22 mouse cellular contexts compared by ENCODE assay signal in genomic region chr9:119842091-119842490, GRCm38 (mm10). TPM values are rescaled to one million over a fixed set of nuclear protein-coding genes. Genes with fewer than 3 reads are reported as not detected.
DNase-seq lines count a peak whose midpoint lies in the region; ATAC-seq and TF ChIP-seq lines count a peak whose summit lies in the region.
"Had no signal": no experiment of that assay in that cellular context is flagged by ENCODE, and none has a peak within 500 bp of the region (broad histone marks: within the 10 kb centered on the region; RNA-seq: fewer than 3 reads in every experiment).

No protein-coding gene starts in this region.

- 24% methylated on average over 6 of the region's 6 CpGs for WGBS in forebrain, embryonic 10.5 days
- 31% methylated on average over 6 of the region's 6 CpGs for WGBS in forebrain, embryonic 11.5 days
- WGBS in midbrain, embryonic 16.5 days = 20% methylated on average over 6 of the region's 6 CpGs
- WGBS in midbrain, embryonic 13.5 days = 21% methylated on average over 6 of the region's 6 CpGs
- WGBS in liver, adult 2 months = 16% methylated on average over 6 of the region's 6 CpGs

- no peak for ATAC-seq in forebrain, embryonic 11.5 days (replicated peaks; ENCODE audit: low FRiP score)
- peak; percentile 28; the same call in 1 of the 2 replicates for ATAC-seq in midbrain, embryonic 16.5 days
- no peak for ATAC-seq in midbrain, embryonic 13.5 days
- ATAC-seq: activated CD4-positive, CD25-positive, alpha-beta regulatory T cell, adult 4 months; hindbrain, embryonic 16.5 days had no signal

- TF ChIP-seq CTCF in liver, adult 2 months (IDR thresholded peaks at IDR 0.05; ENCODE audit: low read depth, low read length) = no peak
- no peak for TF ChIP-seq CTCF in left cerebral cortex, adult 2 months (IDR thresholded peaks at IDR 0.05)

- H3K27ac ChIP-seq in forebrain, embryonic 10.5 days = peak overlapping the region; percentile 56
- no peak overlapping the region for H3K27ac ChIP-seq in forebrain, embryonic 11.5 days (ENCODE audit: low read depth, low read length)
- no peak overlapping the region for H3K27ac ChIP-seq in midbrain, embryonic 16.5 days (ENCODE audit: low read length)
- H3K27ac ChIP-seq in midbrain, embryonic 13.5 days = no peak overlapping the region
- no peak overlapping the region for H3K27ac ChIP-seq in liver, adult 2 months (replicated peaks; ENCODE audit: insufficient read depth, low read depth, low read length)
- no peak overlapping the region for H3K27ac ChIP-seq in left cerebral cortex, adult 2 months
- H3K27ac ChIP-seq: heart, embryonic 15.5 days; neural tube, embryonic 12.5 days had no signal

- no peak for TF ChIP-seq POLR2A in liver, adult 2 months (IDR thresholded peaks at IDR 0.05; ENCODE audit: extremely low read depth, insufficient read depth, low read length)

- no peak overlapping the region for H3K4me2 ChIP-seq in forebrain, embryonic 11.5 days (ENCODE audit: low read depth, low read length, severe bottlenecking)
- no peak overlapping the region for H3K4me2 ChIP-seq in midbrain, embryonic 16.5 days (ENCODE audit: low read length)
- no peak overlapping the region for H3K4me2 ChIP-seq in midbrain, embryonic 13.5 days (replicated peaks)
- H3K4me2 ChIP-seq: heart, embryonic 15.5 days; neural tube, embryonic 12.5 days had no signal

- peaks cover 43% of the 10 kb centered on the region for H3K27me3 ChIP-seq in forebrain, embryonic 10.5 days (ENCODE audit: poor library complexity, severe bottlenecking)
- H3K27me3 ChIP-seq in forebrain, embryonic 11.5 days (ENCODE audit: control insufficient read depth, insufficient read depth, low read length) = no peaks in the 10 kb centered on the region; the same call in 1 of the 2 replicates
- H3K27me3 ChIP-seq in midbrain, embryonic 16.5 days (ENCODE audit: control insufficient read depth, insufficient read depth, low read depth, low read length) = no peaks in the 10 kb centered on the region
- H3K27me3 ChIP-seq in midbrain, embryonic 13.5 days = no peaks in the 10 kb centered on the region
- H3K27me3 ChIP-seq in liver, adult 2 months (ENCODE audit: control insufficient read depth, insufficient read depth, low read length) = no peaks in the 10 kb centered on the region
- H3K27me3 ChIP-seq: heart, embryonic 15.5 days; neural tube, embryonic 12.5 days had no signal

- H3K9me3 ChIP-seq in forebrain, embryonic 10.5 days = peaks cover 4% of the 10 kb centered on the region; the same call in 1 of the 2 replicates
- no peaks in the 10 kb centered on the region for H3K9me3 ChIP-seq in forebrain, embryonic 11.5 days (ENCODE audit: control insufficient read depth, low read length)
- no peaks in the 10 kb centered on the region for H3K9me3 ChIP-seq in midbrain, embryonic 16.5 days (replicated peaks; ENCODE audit: control insufficient read depth, low read length, poor library complexity, severe bottlenecking)
- H3K9me3 ChIP-seq in midbrain, embryonic 13.5 days = no peaks in the 10 kb centered on the region
- H3K9me3 ChIP-seq: heart, embryonic 15.5 days; neural tube, embryonic 12.5 days had no signal

- H3K36me3 ChIP-seq in forebrain, embryonic 10.5 days (replicated peaks) = no peaks in the 10 kb centered on the region
- no peaks in the 10 kb centered on the region for H3K36me3 ChIP-seq in forebrain, embryonic 11.5 days (ENCODE audit: control insufficient read depth, insufficient read depth, low read length)
- H3K36me3 ChIP-seq in midbrain, embryonic 16.5 days (ENCODE audit: control insufficient read depth, insufficient read depth, low read length) = no peaks in the 10 kb centered on the region
- no peaks in the 10 kb centered on the region for H3K36me3 ChIP-seq in midbrain, embryonic 13.5 days
- H3K36me3 ChIP-seq in liver, adult 2 months (ENCODE audit: control insufficient read depth, insufficient read depth, low read length) = no peaks in the 10 kb centered on the region
- H3K36me3 ChIP-seq: heart, embryonic 15.5 days; neural tube, embryonic 12.5 days had no signal

- no peak overlapping the region for H3K4me3 ChIP-seq in forebrain, embryonic 10.5 days
- no peak overlapping the region for H3K4me3 ChIP-seq in forebrain, embryonic 11.5 days (ENCODE audit: low read depth, low read length)
- no peak overlapping the region for H3K4me3 ChIP-seq in midbrain, embryonic 16.5 days (ENCODE audit: low read depth, low read length)
- H3K4me3 ChIP-seq in midbrain, embryonic 13.5 days (replicated peaks) = no peak overlapping the region
- no peak overlapping the region for H3K4me3 ChIP-seq in liver, adult 2 months (ENCODE audit: insufficient read depth, low read depth, low read length)
- H3K4me3 ChIP-seq in left cerebral cortex, adult 2 months = no peak overlapping the region
- H3K4me3 ChIP-seq: heart, embryonic 15.5 days; neural tube, embryonic 12.5 days had no signal

- H3K79me2 ChIP-seq in liver, adult 2 months (ENCODE audit: control insufficient read depth, insufficient read depth, low read length) = no peaks in the 10 kb centered on the region

- H3K4me1 ChIP-seq in forebrain, embryonic 10.5 days = peaks cover 66% of the 10 kb centered on the region
- peaks cover 8% of the 10 kb centered on the region; the same call in 1 of the 2 replicates for H3K4me1 ChIP-seq in forebrain, embryonic 11.5 days (replicated peaks; ENCODE audit: control insufficient read depth, insufficient read depth, low read length)
- peaks cover 2% of the 10 kb centered on the region; the same call in 1 of the 2 replicates for H3K4me1 ChIP-seq in midbrain, embryonic 16.5 days (ENCODE audit: control insufficient read depth, insufficient read depth, low read length)
- H3K4me1 ChIP-seq in midbrain, embryonic 13.5 days (replicated peaks) = peaks cover 23% of the 10 kb centered on the region
- peaks cover 3% of the 10 kb centered on the region for H3K4me1 ChIP-seq in liver, adult 2 months (ENCODE audit: control insufficient read depth, insufficient read depth, low read length)
- H3K4me1 ChIP-seq: heart, embryonic 15.5 days had no signal

- no peak overlapping the region for H3K9ac ChIP-seq in forebrain, embryonic 11.5 days (ENCODE audit: low read length)
- H3K9ac ChIP-seq in midbrain, embryonic 16.5 days (ENCODE audit: low read depth, low read length) = no peak overlapping the region
- no peak overlapping the region for H3K9ac ChIP-seq in midbrain, embryonic 13.5 days (replicated peaks)
- H3K9ac ChIP-seq in liver, adult 2 months (ENCODE audit: low read depth, low read length) = no peak overlapping the region
- H3K9ac ChIP-seq: heart, embryonic 15.5 days; neural tube, embryonic 12.5 days had no signal

- intact Hi-C loops in left cerebral cortex, adult 2 months (cut with DNase I) = loop anchor here (5.0 kb wide), 1 partner anchor 195 kb away; no protein-coding TSS in a partner anchor

- DNase-seq in forebrain, embryonic 10.5 days (ENCODE audit: extremely low spot score, low spot score) = no peak
- no peak for DNase-seq in forebrain, embryonic 11.5 days (ENCODE audit: low spot score)
- peak; percentile 35 for DNase-seq in liver, adult 2 months (ENCODE audit: extremely low read depth, low read depth, low spot score)
- DNase-seq in left cerebral cortex, adult 2 months (ENCODE audit: extremely low spot score in 1 of 2, low spot score in 2 of 2) = no peak
- no peak for DNase-seq in lung, postnatal 4 days
- DNase-seq in right cerebral cortex, postnatal 25 days = no peak
- DNase-seq: adrenal gland, postnatal 25 days; cerebellum, adult 8-10 months; lung, adult 18-20 months; lung, postnatal 36 days; midbrain, embryonic 14.5 days; right cerebral cortex, postnatal 4 days; thymus, adult 2 months had no signal

RNA-seq across cellular contexts. Expression of gene Scn11a, which starts 16.8 kb away (rescaled TPM):
- 0.78 and 1.3 TPM in 2 replicates for polyA plus RNA-seq in forebrain, embryonic 10.5 days (2016; fragmentation: Nextera tagmentation; extraction: Ambion mirVana)
- 1.1 and 1.5 TPM in 2 replicates for polyA plus RNA-seq in forebrain, embryonic 11.5 days (2014; fragmentation: Nextera tagmentation; extraction: Ambion mirVana)
- 0.20 TPM in 2 replicates for polyA plus RNA-seq in midbrain, embryonic 16.5 days (2015; fragmentation: Nextera tagmentation; extraction: Ambion mirVana)
- 0.15 and 0.17 TPM in 2 replicates for polyA plus RNA-seq in midbrain, embryonic 13.5 days (2015; fragmentation: Nextera tagmentation; extraction: Ambion mirVana)
- total RNA-seq in liver, adult 2 months (2014; rRNA removed) = not detected in 2 replicates
- not detected in 2 replicates for polyA plus RNA-seq in liver, adult 2 months (2012; rRNA removed)
- total RNA-seq in left cerebral cortex, adult 2 months (2021) = under 1 TPM; 0.16 to 0.25 TPM
- total RNA-seq: adrenal gland, postnatal 25 days; gastrocnemius, adult 18-20 months; granulocyte monocyte progenitor cell, adult 5-6 weeks; layer of hippocampus, adult 8-10 months had no signal

RNA-seq across cellular contexts. Expression of gene Wdr48, which starts 52.6 kb away (rescaled TPM):
- polyA plus RNA-seq in forebrain, embryonic 10.5 days (2016; fragmentation: Nextera tagmentation; extraction: Ambion mirVana) = 71.6 and 74.4 TPM in 2 replicates
- 60.7 and 67.0 TPM in 2 replicates for polyA plus RNA-seq in forebrain, embryonic 11.5 days (2014; fragmentation: Nextera tagmentation; extraction: Ambion mirVana)
- 68.2 and 73.7 TPM in 2 replicates for polyA plus RNA-seq in midbrain, embryonic 16.5 days (2015; fragmentation: Nextera tagmentation; extraction: Ambion mirVana)
- 74.5 and 75.3 TPM in 2 replicates for polyA plus RNA-seq in midbrain, embryonic 13.5 days (2015; fragmentation: Nextera tagmentation; extraction: Ambion mirVana)
- 23.3 and 24.5 TPM in 2 replicates for total RNA-seq in liver, adult 2 months (2014; rRNA removed)
- polyA plus RNA-seq in liver, adult 2 months (2012; rRNA removed) = 12.5 and 13.3 TPM in 2 replicates
- total RNA-seq in left cerebral cortex, adult 2 months (2021) = 10 to 100 TPM; 79.3 to 85.8 TPM
